Mouse (Mus musculus): Measurements from ENCODE around the gene Lipo4. TPM values are rescaled to one million over a fixed set of nuclear protein-coding genes. Genes with fewer than 3 reads are reported as not detected.

Lipo4 gene
- not detected for total RNA-seq (2023)

GRCm38 (mm10) chr19:33517680-33518079 is at the start of gene Lipo4:
TSS of gene Lipo4 (minus strand) at chr19:33517780.

Other genes starting within 250 kb of the Lipo4 start
- gene Rnls, start 125.5 kb downstream of the Lipo4 start, total RNA-seq (2023) = 1.1 TPM
- not detected for gene Gm8978, start 107.5 kb upstream of the Lipo4 start, total RNA-seq (2023)
- not detected for gene Lipo2, start 233.6 kb upstream of the Lipo4 start, total RNA-seq (2023)
- 2.7 TPM for gene Lipo3, start 244.2 kb upstream of the Lipo4 start, total RNA-seq (2023)